ENCODE assay signal across 14 mouse cellular contexts in the genomic region with DNA sequence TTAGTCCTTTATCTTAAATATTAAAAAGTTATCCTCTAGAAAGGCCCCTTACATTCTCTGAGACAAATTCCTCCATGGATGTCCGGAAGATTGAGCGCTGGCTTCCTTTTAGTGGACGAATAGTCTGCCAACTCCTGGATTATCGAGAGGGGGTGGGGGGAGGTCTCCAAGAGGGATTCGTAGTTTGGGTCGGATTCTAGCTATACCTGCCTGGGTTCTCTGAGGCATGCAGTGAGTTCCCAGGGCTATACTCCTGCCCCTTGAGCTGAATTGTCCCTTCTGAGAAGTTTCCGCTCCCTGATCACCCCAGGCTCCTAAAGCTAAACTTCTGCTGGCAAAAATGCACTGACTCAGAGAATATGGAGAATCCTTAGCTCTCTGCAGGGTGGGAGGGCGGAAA. TPM values are rescaled to one million over a fixed set of nuclear protein-coding genes. Genes with fewer than 3 reads are reported as not detected.
DNase-seq lines count a peak whose midpoint lies in the region; ATAC-seq and TF ChIP-seq lines count a peak whose summit lies in the region.
"Had no signal": no experiment of that assay in that cellular context is flagged by ENCODE, and none has a peak within 500 bp of the region (broad histone marks: within the 10 kb centered on the region; RNA-seq: fewer than 3 reads in every experiment).

No protein-coding gene starts in this region.

- H3K9me3 ChIP-seq in heart, embryonic 14.5 days (ENCODE audit: control insufficient read depth, low read length), result no peaks in the 10 kb centered on the region
- H3K9me3 ChIP-seq in midbrain, embryonic 11.5 days (ENCODE audit: control insufficient read depth, low read length), result no peaks in the 10 kb centered on the region
- H3K9me3 ChIP-seq in midbrain, postnatal 0 days (ENCODE audit: low read length), result no peaks in the 10 kb centered on the region
- H3K9me3 ChIP-seq in intestine, embryonic 16.5 days (ENCODE audit: control insufficient read depth, low read length), result no peaks in the 10 kb centered on the region
- H3K9me3 ChIP-seq in stomach, embryonic 15.5 days, result no peaks in the 10 kb centered on the region

- H3K36me3 ChIP-seq in heart, embryonic 14.5 days (ENCODE audit: control insufficient read depth, insufficient read depth, low read length), result peaks cover 3% of the 10 kb centered on the region; the same call in 1 of the 2 replicates
- H3K36me3 ChIP-seq in midbrain, embryonic 11.5 days (ENCODE audit: control insufficient read depth, insufficient read depth, low read length), result no peaks in the 10 kb centered on the region
- no peaks in the 10 kb centered on the region for H3K36me3 ChIP-seq in midbrain, postnatal 0 days (ENCODE audit: insufficient read depth, low read length)
- no peaks in the 10 kb centered on the region for H3K36me3 ChIP-seq in intestine, embryonic 16.5 days (ENCODE audit: control insufficient read depth, insufficient read depth, low read length)
- no peaks in the 10 kb centered on the region for H3K36me3 ChIP-seq in stomach, embryonic 15.5 days

- peak overlapping the region; percentile 97 for H3K9ac ChIP-seq in heart, embryonic 14.5 days (ENCODE audit: low read length)
- no peak overlapping the region for H3K9ac ChIP-seq in midbrain, embryonic 11.5 days (ENCODE audit: low read length)
- H3K9ac ChIP-seq in midbrain, postnatal 0 days (replicated peaks; ENCODE audit: low read length, poor library complexity, severe bottlenecking), result no peak overlapping the region
- no peak overlapping the region for H3K9ac ChIP-seq in intestine, embryonic 16.5 days (ENCODE audit: low read depth, low read length)
- H3K9ac ChIP-seq in stomach, embryonic 15.5 days, result no peak overlapping the region; the same call in 1 of the 2 replicates

- ATAC-seq in heart, embryonic 14.5 days (ENCODE audit: insufficient number of reproducible peaks, insufficient read depth, low FRiP score, low read depth), result no peak
- no peak for ATAC-seq in midbrain, embryonic 11.5 days (ENCODE audit: low FRiP score)
- ATAC-seq in midbrain, postnatal 0 days (ENCODE audit: low FRiP score), result no peak
- ATAC-seq in intestine, embryonic 16.5 days, result no peak
- no peak for ATAC-seq in stomach, embryonic 15.5 days (ENCODE audit: insufficient read depth, low FRiP score, low read depth)
- ATAC-seq in megakaryocyte progenitor cell, adult 5-6 weeks (replicated peaks; ENCODE audit: poor library complexity), result no peak
- ATAC-seq: CD4-positive, CD25-positive, alpha-beta regulatory T cell, adult 4 months had no signal

- no peak overlapping the region for H3K4me3 ChIP-seq in heart, embryonic 14.5 days (ENCODE audit: control insufficient read depth in 1 of 2, insufficient read depth in 1 of 2, low read depth in 1 of 2, low read length in 2 of 2)
- H3K4me3 ChIP-seq in midbrain, embryonic 11.5 days (ENCODE audit: low read depth, low read length), result no peak overlapping the region
- H3K4me3 ChIP-seq in midbrain, postnatal 0 days (ENCODE audit: low read depth, low read length), result no peak overlapping the region
- no peak overlapping the region for H3K4me3 ChIP-seq in intestine, embryonic 16.5 days (ENCODE audit: low read length)
- H3K4me3 ChIP-seq in stomach, embryonic 15.5 days (replicated peaks), result no peak overlapping the region

- 62% methylated on average over 8 of the region's 8 CpGs for WGBS in heart, embryonic 14.5 days
- 42% methylated on average over 8 of the region's 8 CpGs for WGBS in midbrain, embryonic 11.5 days
- 54% methylated on average over 8 of the region's 8 CpGs for WGBS in midbrain, postnatal 0 days
- 57% methylated on average over 8 of the region's 8 CpGs for WGBS in intestine, embryonic 16.5 days
- 55% methylated on average over 8 of the region's 8 CpGs for WGBS in stomach, embryonic 15.5 days

- no peak for TF ChIP-seq CTCF in midbrain, postnatal 0 days (IDR thresholded peaks at IDR 0.05)

- peak overlapping the region in 1 of 2 experiments; percentile 37; a peak in 2 of 4 replicates for H3K27ac ChIP-seq in heart, embryonic 14.5 days (replicated peaks in 1 of 2; ENCODE audit: control insufficient read depth in 1 of 2, insufficient read depth in 1 of 2, low read depth in 2 of 2, low read length in 2 of 2)
- no peak overlapping the region for H3K27ac ChIP-seq in midbrain, embryonic 11.5 days (ENCODE audit: low read depth, low read length)
- H3K27ac ChIP-seq in midbrain, postnatal 0 days (ENCODE audit: low read depth, low read length), result no peak overlapping the region
- peak overlapping the region; percentile 14; the same call in 1 of the 2 replicates for H3K27ac ChIP-seq in intestine, embryonic 16.5 days (ENCODE audit: low read length)
- peak overlapping the region; percentile 21; the same call in 1 of the 2 replicates for H3K27ac ChIP-seq in stomach, embryonic 15.5 days

- peaks cover 22 to 39% of the 10 kb centered on the region in 2 experiments for H3K4me1 ChIP-seq in heart, embryonic 14.5 days (ENCODE audit: control insufficient read depth in 2 of 2, insufficient read depth in 2 of 2, low read length in 2 of 2)
- peaks cover 41% of the 10 kb centered on the region for H3K4me1 ChIP-seq in midbrain, embryonic 11.5 days (ENCODE audit: control insufficient read depth, insufficient read depth, low read length)
- H3K4me1 ChIP-seq in midbrain, postnatal 0 days (ENCODE audit: insufficient read depth, low read length), result no peaks in the 10 kb centered on the region
- peaks cover 22% of the 10 kb centered on the region for H3K4me1 ChIP-seq in intestine, embryonic 16.5 days (ENCODE audit: control insufficient read depth, insufficient read depth, low read length)
- H3K4me1 ChIP-seq in stomach, embryonic 15.5 days, result peaks cover 34% of the 10 kb centered on the region

- peak overlapping the region; percentile 84; the same call in 1 of the 2 replicates for H3K4me2 ChIP-seq in heart, embryonic 14.5 days (ENCODE audit: low read length)
- no peak overlapping the region for H3K4me2 ChIP-seq in midbrain, embryonic 11.5 days
- H3K4me2 ChIP-seq in midbrain, postnatal 0 days (ENCODE audit: low read depth, low read length, poor library complexity, severe bottlenecking), result no peak overlapping the region
- no peak overlapping the region for H3K4me2 ChIP-seq in intestine, embryonic 16.5 days (ENCODE audit: low read depth, low read length)
- H3K4me2 ChIP-seq in stomach, embryonic 15.5 days, result no peak overlapping the region

- no peak for DNase-seq in heart, postnatal 4 days
- DNase-seq in midbrain, embryonic 11.5 days (ENCODE audit: low spot score, missing footprints), result peak; percentile 85
- DNase-seq in midbrain, postnatal 0 days (ENCODE audit: low spot score), result no peak
- DNase-seq in cerebellum, postnatal 14 days, result no peak
- DNase-seq: adrenal gland, adult 8-10 months; kidney, adult 9 months; thymus, postnatal 25 days had no signal

- no peaks in the 10 kb centered on the region for H3K27me3 ChIP-seq in heart, embryonic 14.5 days (ENCODE audit: control insufficient read depth, insufficient read depth, low read length)
- H3K27me3 ChIP-seq in midbrain, embryonic 11.5 days (ENCODE audit: control insufficient read depth, insufficient read depth, low read length), result peaks cover 4% of the 10 kb centered on the region; the same call in 1 of the 2 replicates
- H3K27me3 ChIP-seq in midbrain, postnatal 0 days (ENCODE audit: insufficient read depth, low read length), result peaks cover 12% of the 10 kb centered on the region; the same call in 1 of the 2 replicates
- peaks cover 9% of the 10 kb centered on the region for H3K27me3 ChIP-seq in intestine, embryonic 16.5 days (replicated peaks; ENCODE audit: control insufficient read depth, insufficient read depth, low read length)
- no peaks in the 10 kb centered on the region for H3K27me3 ChIP-seq in stomach, embryonic 15.5 days (replicated peaks)

RNA-seq across cellular contexts. Expression of a gene that starts 5.3 kb away (rescaled TPM):
- 18.7 and 24.0 TPM in 2 replicates for polyA plus RNA-seq in heart, embryonic 14.5 days (2014; fragmentation: Nextera tagmentation; extraction: Ambion mirVana)
- total RNA-seq in heart, postnatal 4 days (2021), result 10 to 100 TPM; 21.9 TPM
- 27.1 and 27.3 TPM in 2 replicates for polyA plus RNA-seq in midbrain, embryonic 11.5 days (2014; fragmentation: Nextera tagmentation; extraction: Ambion mirVana)
- 16.8 and 17.3 TPM in 2 replicates for total RNA-seq in midbrain, postnatal 0 days (2014; rRNA removed)
- 3.9 and 4.5 TPM in 2 replicates for polyA plus RNA-seq in midbrain, postnatal 0 days (2015; fragmentation: Nextera tagmentation; extraction: Ambion mirVana)
- 9.4 and 9.8 TPM in 2 replicates for polyA plus RNA-seq in intestine, embryonic 16.5 days (2015; fragmentation: Nextera tagmentation; extraction: Ambion mirVana)
- polyA plus RNA-seq in stomach, embryonic 15.5 days (2015; fragmentation: Nextera tagmentation; extraction: Ambion mirVana), result 21.9 and 23.7 TPM in 2 replicates
- total RNA-seq in megakaryocyte progenitor cell, adult 5-6 weeks (2015), result not detected in 2 replicates
- not detected in 2 replicates for total RNA-seq in megakaryocyte progenitor cell, adult 5-6 weeks (2017)
- polyA plus RNA-seq: CD4-positive, CD25-positive, alpha-beta regulatory T cell, adult 4 months had no signal

RNA-seq across cellular contexts. Expression of a gene that starts 30.2 kb away (rescaled TPM):
- 12.6 and 13.9 TPM in 2 replicates for polyA plus RNA-seq in heart, embryonic 14.5 days (2014; fragmentation: Nextera tagmentation; extraction: Ambion mirVana)
- 1 to 10 TPM; 4.4 to 5.3 TPM for total RNA-seq in heart, postnatal 4 days (2021)
- polyA plus RNA-seq in midbrain, embryonic 11.5 days (2014; fragmentation: Nextera tagmentation; extraction: Ambion mirVana), result 13.9 and 14.6 TPM in 2 replicates
- 1.1 and 3.5 TPM in 2 replicates for total RNA-seq in midbrain, postnatal 0 days (2014; rRNA removed)
- 4.6 and 5.8 TPM in 2 replicates for polyA plus RNA-seq in midbrain, postnatal 0 days (2015; fragmentation: Nextera tagmentation; extraction: Ambion mirVana)
- 14.9 and 15.8 TPM in 2 replicates for polyA plus RNA-seq in intestine, embryonic 16.5 days (2015; fragmentation: Nextera tagmentation; extraction: Ambion mirVana)
- 19.2 TPM in 2 replicates for polyA plus RNA-seq in stomach, embryonic 15.5 days (2015; fragmentation: Nextera tagmentation; extraction: Ambion mirVana)
- total RNA-seq in megakaryocyte progenitor cell, adult 5-6 weeks (2015), result not detected in 2 replicates
- total RNA-seq in megakaryocyte progenitor cell, adult 5-6 weeks (2017), result not detected in 2 replicates
- polyA plus RNA-seq: CD4-positive, CD25-positive, alpha-beta regulatory T cell, adult 4 months; spleen, adult 2 months had no signal

RNA-seq across cellular contexts. Expression of a gene that starts 53.3 kb away (rescaled TPM):
- polyA plus RNA-seq in heart, embryonic 14.5 days (2014; fragmentation: Nextera tagmentation; extraction: Ambion mirVana), result 30.7 and 36.9 TPM in 2 replicates
- 10 to 100 TPM; 29.5 to 29.7 TPM for total RNA-seq in heart, postnatal 4 days (2021)
- 42.5 and 43.8 TPM in 2 replicates for polyA plus RNA-seq in midbrain, embryonic 11.5 days (2014; fragmentation: Nextera tagmentation; extraction: Ambion mirVana)
- 24.8 and 33.4 TPM in 2 replicates for total RNA-seq in midbrain, postnatal 0 days (2014; rRNA removed)
- polyA plus RNA-seq in midbrain, postnatal 0 days (2015; fragmentation: Nextera tagmentation; extraction: Ambion mirVana), result 35.8 and 53.3 TPM in 2 replicates
- 31.7 and 34.5 TPM in 2 replicates for polyA plus RNA-seq in intestine, embryonic 16.5 days (2015; fragmentation: Nextera tagmentation; extraction: Ambion mirVana)
- 47.4 and 51.0 TPM in 2 replicates for polyA plus RNA-seq in stomach, embryonic 15.5 days (2015; fragmentation: Nextera tagmentation; extraction: Ambion mirVana)
- total RNA-seq in megakaryocyte progenitor cell, adult 5-6 weeks (2015), result 18.1 and 24.4 TPM in 2 replicates
- 17.4 and 23.5 TPM in 2 replicates for total RNA-seq in megakaryocyte progenitor cell, adult 5-6 weeks (2017)

RNA-seq across cellular contexts. Expression of a gene that starts 54.0 kb away (rescaled TPM):
- polyA plus RNA-seq in heart, embryonic 14.5 days (2014; fragmentation: Nextera tagmentation; extraction: Ambion mirVana), result 1.1 TPM in 2 replicates
- under 1 TPM; 0.09 to 0.33 TPM for total RNA-seq in heart, postnatal 4 days (2021)
- polyA plus RNA-seq in midbrain, embryonic 11.5 days (2014; fragmentation: Nextera tagmentation; extraction: Ambion mirVana), result 0.40 and 0.62 TPM in 2 replicates
- total RNA-seq in midbrain, postnatal 0 days (2014; rRNA removed), result not detected in 2 replicates
- 0.21 and 0.23 TPM in 2 replicates for polyA plus RNA-seq in midbrain, postnatal 0 days (2015; fragmentation: Nextera tagmentation; extraction: Ambion mirVana)
- 0.24 and 0.65 TPM in 2 replicates for polyA plus RNA-seq in intestine, embryonic 16.5 days (2015; fragmentation: Nextera tagmentation; extraction: Ambion mirVana)
- 0.55 and 1.0 TPM in 2 replicates for polyA plus RNA-seq in stomach, embryonic 15.5 days (2015; fragmentation: Nextera tagmentation; extraction: Ambion mirVana)
- total RNA-seq in megakaryocyte progenitor cell, adult 5-6 weeks (2015), result not detected in 2 replicates
- not detected in 2 replicates for total RNA-seq in megakaryocyte progenitor cell, adult 5-6 weeks (2017)
- total RNA-seq: adrenal gland, adult 8-10 months had no signal
- polyA plus RNA-seq: cortical plate, adult 2 months; spleen, adult 2 months had no signal

Comparison
In these comparisons a context has a peak if more than half of its experiments do, and no peak if none do; other contexts are left out.
1. H3K27ac ChIP-seq: peak in intestine, embryonic 16.5 days (single experiment) and stomach, embryonic 15.5 days (single experiment); none in midbrain, embryonic 11.5 days (single experiment) and midbrain, postnatal 0 days (single experiment).